Mouse (Mus musculus) retina, postnatal 7 days (tissue): ENCODE results near the gene Nhsl2.

Experiments
- DNase-seq: peaks from one replicate; pipeline ENCODE4 v3.0.0-alpha.2; 2012; ENCODE audit warnings: low read depth, low spot score

Gene Nhsl2

GRCm38 (mm10) chrX:101980586-101980985 is 131.4 kb downstream of the Nhsl2 start:
- DNase-seq, result no peak

- no peak for DNase-seq
Measured at GRCm38 (mm10) chrX:101981450-101981849, 132.3 kb downstream of the Nhsl2 start.

GRCm38 (mm10) chrX:101983638-101984037 is 134.5 kb downstream of the Nhsl2 start:
- no peak for DNase-seq

- DNase-seq, result no peak
Measured at GRCm38 (mm10) chrX:101986657-101987367, 137.6 kb downstream of the Nhsl2 start.

GRCm38 (mm10) chrX:101993841-101994571 is 144.8 kb downstream of the Nhsl2 start:
- DNase-seq, result no peak

- DNase-seq, result no peak
Measured at GRCm38 (mm10) chrX:101996726-101997125, 147.5 kb downstream of the Nhsl2 start.

GRCm38 (mm10) chrX:102003632-102004315 is 154.6 kb downstream of the Nhsl2 start:
- DNase-seq, result no peak

- no peak for DNase-seq
Measured at GRCm38 (mm10) chrX:102004370-102004769, 155.2 kb downstream of the Nhsl2 start.

- DNase-seq, result no peak
Measured at GRCm38 (mm10) chrX:102005141-102005641, 156.0 kb downstream of the Nhsl2 start.

- no peak for DNase-seq
Measured at GRCm38 (mm10) chrX:102007935-102008334, 158.8 kb downstream of the Nhsl2 start.

GRCm38 (mm10) chrX:102017213-102017923 is 168.2 kb downstream of the Nhsl2 start:
- DNase-seq, result no peak

- no peak for DNase-seq
Measured at GRCm38 (mm10) chrX:102018890-102019289, 169.7 kb downstream of the Nhsl2 start.

GRCm38 (mm10) chrX:102019471-102020240 is 170.5 kb downstream of the Nhsl2 start:
- DNase-seq, result no peak

GRCm38 (mm10) chrX:102024976-102025375 is 175.8 kb downstream of the Nhsl2 start:
- no peak for DNase-seq

GRCm38 (mm10) chrX:102031851-102032250 is 182.7 kb downstream of the Nhsl2 start:
- DNase-seq, result no peak

GRCm38 (mm10) chrX:102032431-102032830 is 183.2 kb downstream of the Nhsl2 start:
- no peak for DNase-seq

- DNase-seq, result no peak
Measured at GRCm38 (mm10) chrX:102033566-102033965, 184.4 kb downstream of the Nhsl2 start.

- no peak for DNase-seq
Measured at GRCm38 (mm10) chrX:102035671-102036070, 186.5 kb downstream of the Nhsl2 start.

GRCm38 (mm10) chrX:102036866-102037361 is 187.7 kb downstream of the Nhsl2 start:
- DNase-seq, result no peak

- no peak for DNase-seq
Measured at GRCm38 (mm10) chrX:102037506-102037905, 188.3 kb downstream of the Nhsl2 start.

- DNase-seq, result no peak
Measured at GRCm38 (mm10) chrX:102041562-102041961, 192.4 kb downstream of the Nhsl2 start.
